Mouse (Mus musculus) thymus, adult 2 months (tissue): ENCODE results near the gene Mrrf.

Source experiments
- CTCF ChIP-seq: fragments of 200-500 bp; IDR thresholded peaks from 2 replicates; pipeline ENCODE4 v1.5.1; 2012; ENCODE audit warnings: mild to moderate bottlenecking, control low read depth, low read length, moderate library complexity, borderline replicate concordance; ENCODE audit not compliant: control insufficient read depth, poor library complexity, insufficient read depth; ENCODE audit errors: extremely low read depth
- POLR2A ChIP-seq: fragments of 200-500 bp; IDR thresholded peaks from 2 replicates; pipeline ENCODE4 v1.6.1; 2012; ENCODE audit warnings: mild to moderate bottlenecking, low read length, control low read depth, moderate library complexity; ENCODE audit not compliant: control insufficient read depth, poor library complexity, insufficient read depth; ENCODE audit errors: extremely low read depth

GRCm38 (mm10) chr2:36224599-36224998 is 88.4 kb downstream of the Mrrf start:
- no peak for TF ChIP-seq POLR2A
- no peak for TF ChIP-seq CTCF
